Mouse (Mus musculus) bone marrow macrophage, adult 2 months (primary cell): ENCODE data around the gene C1qbp. TPM values are rescaled to one million over a fixed set of nuclear protein-coding genes. Genes with fewer than 3 reads are reported as not detected.

Experiments
- H3K27ac ChIP-seq: 2 replicates; pipeline ENCODE4 v1.5.1; 2012; ENCODE audit warnings: low read depth, low read length; ENCODE audit not compliant: insufficient read depth
- H3K4me1 ChIP-seq: 2 replicates; pipeline ENCODE4 v1.6.1; 2012; ENCODE audit warnings: low read length; ENCODE audit not compliant: control insufficient read depth, insufficient read depth
- H3K4me3 ChIP-seq: 2 replicates; pipeline ENCODE4 v1.5.1; 2012; ENCODE audit warnings: mild to moderate bottlenecking, low read length, moderate library complexity; ENCODE audit not compliant: insufficient read depth
- CTCF ChIP-seq: IDR thresholded peaks from 2 replicates; pipeline ENCODE4 v1.5.1; 2012; ENCODE audit warnings: low read depth, mild to moderate bottlenecking, low read length, moderate library complexity
- POLR2A ChIP-seq: IDR thresholded peaks from 2 replicates; pipeline ENCODE4 v1.6.1; 2012; ENCODE audit warnings: mild to moderate bottlenecking, low read depth, low read length, borderline replicate concordance
- polyA plus RNA-seq: library from polyadenylated mRNA; stranded (reverse); fragments of >200 nt; gene quantifications from 2 replicates; pipeline ENCODE4 v1.2.4, GENCODE M21; 2012; ENCODE audit not compliant: missing spikeins, insufficient read depth, insufficient read length

Gene C1qbp
- polyA plus RNA-seq, 1 experiment = 49.8 TPM

DNA sequence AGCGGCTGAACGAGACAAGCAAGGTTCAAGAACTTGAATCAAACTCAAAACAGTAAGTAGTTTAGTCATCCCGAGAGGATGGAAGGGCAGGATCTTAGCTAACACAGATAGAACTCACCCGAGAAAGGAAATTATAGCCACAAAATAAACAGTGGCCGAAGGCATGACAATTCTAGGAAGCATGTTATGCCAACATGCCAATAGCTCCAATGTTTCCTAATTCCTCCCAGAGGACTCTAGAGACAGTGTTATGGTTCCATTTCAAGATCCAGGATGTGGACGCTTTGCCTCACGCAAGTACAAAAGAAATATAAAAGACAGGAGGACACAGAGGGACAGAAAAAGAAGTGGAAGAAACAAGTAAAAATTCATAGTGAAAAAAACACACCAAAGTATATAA is 25.0 kb upstream of the C1qbp start:
- peaks cover 18% of the 10 kb centered on the region for H3K4me1 ChIP-seq
- peak overlapping the region; percentile 73 for H3K27ac ChIP-seq
- H3K4me3 ChIP-seq = no peak overlapping the region
- TF ChIP-seq POLR2A = no peak
- TF ChIP-seq CTCF = no peak

DNA sequence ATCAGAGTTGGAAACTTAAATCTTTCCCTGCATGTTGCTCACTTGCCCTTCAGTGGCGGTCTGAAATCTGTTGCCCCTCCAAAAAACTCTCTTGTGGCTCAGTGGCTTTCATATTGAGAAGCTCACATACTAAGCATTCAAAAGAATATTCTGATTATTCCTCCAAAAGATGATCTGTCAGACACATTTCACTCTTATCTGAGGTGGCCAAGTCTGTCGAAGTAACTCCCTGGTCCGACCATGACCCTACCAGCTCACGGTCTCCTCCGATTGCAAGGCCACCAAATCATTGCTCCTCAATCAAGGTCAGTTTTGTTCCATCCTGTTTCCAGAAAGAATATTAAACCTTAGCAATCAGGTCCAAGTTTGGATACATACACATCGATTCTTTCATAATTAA is 24.2 kb upstream of the C1qbp start:
- no peak for TF ChIP-seq POLR2A
- TF ChIP-seq CTCF = no peak
- Histone ChIP-seq H3K27ac (no peak overlapping the region), H3K4me3 (no peak overlapping the region), H3K4me1 (peaks cover 24% of the 10 kb centered on the region)

DNA sequence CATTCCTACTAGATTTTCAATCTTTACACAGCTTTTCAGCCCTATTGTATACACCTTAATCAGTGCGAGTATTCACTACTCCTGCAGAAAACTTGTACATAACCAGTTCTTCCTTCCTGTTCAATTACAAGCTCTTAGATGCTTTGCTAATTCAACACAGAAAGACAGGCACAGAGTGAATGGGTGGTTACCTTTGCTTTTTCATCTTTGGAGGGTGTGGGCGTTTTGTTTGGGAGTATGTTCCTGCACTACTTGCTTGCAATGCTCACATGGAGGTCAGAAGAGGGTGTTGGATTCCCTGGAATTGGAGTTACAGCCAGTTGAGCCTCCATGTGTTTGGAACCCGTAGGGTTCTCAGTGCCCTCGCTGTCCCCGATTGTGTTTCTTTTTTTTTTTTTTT is 22.2 kb upstream of the C1qbp start:
- Histone ChIP-seq H3K4me3 (no peak overlapping the region), H3K27ac (no peak overlapping the region), H3K4me1 (peaks cover 24% of the 10 kb centered on the region)
- TF ChIP-seq POLR2A (no peak), CTCF (no peak)

DNA sequence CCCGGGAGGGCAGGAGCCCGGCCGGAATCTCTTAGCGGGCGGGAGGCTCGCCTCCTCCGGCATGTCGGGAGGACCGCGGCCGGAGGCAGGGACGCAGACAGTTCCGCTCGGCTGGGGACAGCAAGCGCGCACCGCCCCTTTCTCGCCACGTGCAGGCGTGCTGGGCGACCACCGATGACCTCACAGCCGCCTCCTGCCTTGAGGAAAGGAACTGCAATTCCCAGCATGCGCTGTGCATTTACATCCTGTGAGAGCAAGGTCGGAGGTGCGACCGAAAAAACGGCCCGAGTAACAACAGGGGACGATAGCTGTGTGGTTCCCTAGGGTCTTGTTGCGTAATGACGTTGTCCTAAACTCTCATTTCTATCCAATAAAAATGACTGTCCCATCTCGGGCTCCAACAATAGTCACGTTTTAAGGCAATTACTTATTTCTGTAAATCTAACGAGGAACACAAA is 21.5 kb upstream of the C1qbp start, which contains the start of gene Dhx33:
Gene Dhx33, minus strand, starts transcription at position 122 of the 458 bp plus-strand sequence.
- TF ChIP-seq CTCF (no peak), POLR2A (no peak)
- H3K4me1 ChIP-seq = peaks cover 21% of the 10 kb centered on the region
- peak within 1 kb of the TSS; percentile 96 for H3K4me3 ChIP-seq
- H3K27ac ChIP-seq = peak within 1 kb of the TSS; percentile 65

DNA sequence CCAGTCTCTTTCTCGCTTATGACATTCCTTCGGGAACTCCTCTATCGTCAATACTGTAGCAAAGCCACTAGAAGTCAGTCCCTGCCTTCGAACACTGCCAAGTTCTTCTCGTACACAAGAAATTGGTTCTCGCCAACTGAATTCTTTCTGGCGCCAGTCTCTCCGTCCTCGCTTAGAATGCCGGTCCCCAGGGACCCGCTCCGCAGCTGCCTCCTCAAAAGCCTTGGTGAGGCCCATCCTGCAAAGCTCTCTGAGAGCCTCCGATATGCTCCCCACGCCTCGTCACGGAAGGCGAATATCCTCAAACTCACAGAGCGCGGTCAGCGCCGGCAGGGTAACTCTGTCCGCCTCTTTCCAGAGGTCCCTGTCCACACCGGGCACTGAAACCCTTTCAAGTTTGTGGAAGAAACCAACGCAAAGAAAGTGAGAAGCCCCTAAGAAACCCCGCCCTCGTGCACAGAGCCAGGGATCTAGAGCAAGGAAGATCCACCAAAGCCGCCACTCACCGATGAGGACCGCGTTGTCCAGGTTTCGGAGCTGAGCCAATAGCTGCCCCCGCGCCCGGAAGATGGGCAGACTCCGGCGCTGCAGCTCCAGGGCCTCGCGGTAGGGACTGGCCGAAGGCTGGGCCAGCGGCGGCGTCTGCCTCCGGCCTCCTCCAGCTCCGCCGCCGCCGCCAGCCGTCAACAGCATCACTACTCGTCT is 20.9 kb upstream of the C1qbp start:
- H3K27ac ChIP-seq = peak overlapping the region; percentile 65
- H3K4me3 ChIP-seq = peak overlapping the region; percentile 96
- TF ChIP-seq POLR2A (no peak), CTCF (no peak)
- H3K4me1 ChIP-seq = peaks cover 17% of the 10 kb centered on the region

DNA sequence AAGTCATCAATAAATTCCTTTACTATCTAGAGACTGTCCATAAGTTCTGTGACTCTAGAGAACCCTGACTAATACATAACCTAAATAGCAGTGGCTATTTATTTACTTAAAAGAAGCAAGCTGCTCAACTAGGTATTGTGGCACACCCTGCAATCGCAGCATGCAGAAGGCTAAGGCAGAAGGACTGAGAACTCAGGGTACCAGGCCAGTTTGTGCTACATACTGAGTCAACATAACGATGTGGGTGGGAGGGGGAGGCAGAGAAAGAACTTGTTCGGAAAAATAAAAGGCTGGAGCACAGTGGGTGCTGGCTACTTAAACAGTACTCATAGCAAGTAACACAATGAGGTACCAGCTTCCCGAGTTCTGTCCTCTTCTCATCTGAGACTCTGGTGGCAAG is 18.3 kb upstream of the C1qbp start:
- no peak for TF ChIP-seq CTCF
- TF ChIP-seq POLR2A = no peak
- peaks cover 8% of the 10 kb centered on the region for H3K4me1 ChIP-seq
- H3K4me3 ChIP-seq = no peak overlapping the region
- no peak overlapping the region for H3K27ac ChIP-seq

- peak overlapping the region; percentile 60; the same call in 1 of the 2 replicates for H3K27ac ChIP-seq
- peak overlapping the region; percentile 89 for H3K4me3 ChIP-seq
- peaks cover 26% of the 10 kb centered on the region for H3K4me1 ChIP-seq
- TF ChIP-seq CTCF = no peak
- TF ChIP-seq POLR2A = no peak
Measured at GRCm38 (mm10) chr11:70982030-70982429, 796 bp downstream of the C1qbp start.

- Histone ChIP-seq H3K4me3 (peak overlapping the region; percentile 89), H3K4me1 (peaks cover 26% of the 10 kb centered on the region), H3K27ac (no peak overlapping the region)
- TF ChIP-seq CTCF = no peak
- no peak for TF ChIP-seq POLR2A
Measured at GRCm38 (mm10) chr11:70980751-70981510, 1.9 kb downstream of the C1qbp start.

DNA sequence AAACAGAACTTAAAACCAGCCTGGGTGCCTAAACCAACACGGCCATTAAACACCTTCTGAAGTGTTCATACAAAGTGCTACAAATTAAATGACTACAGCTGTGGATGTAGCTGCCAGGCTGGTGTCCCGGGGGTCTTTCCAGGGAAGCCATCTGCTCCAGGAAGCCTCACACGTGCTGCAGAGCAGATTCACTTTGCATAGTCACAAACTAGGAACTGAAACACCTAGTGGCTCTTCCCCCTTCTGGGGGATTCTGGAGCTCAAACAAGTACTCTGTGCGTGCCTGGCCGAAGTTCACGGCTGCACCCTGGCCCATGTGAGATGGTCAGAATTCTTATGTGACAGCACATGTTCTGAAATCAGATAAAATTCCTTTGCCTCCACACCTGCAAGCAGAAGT is 2.6 kb downstream of the C1qbp start:
- H3K4me1 ChIP-seq = peaks cover 26% of the 10 kb centered on the region
- TF ChIP-seq POLR2A (no peak), CTCF (no peak)
- H3K27ac ChIP-seq = no peak overlapping the region
- H3K4me3 ChIP-seq = peak overlapping the region; percentile 89; the same call in 1 of the 2 replicates

- Histone ChIP-seq H3K4me3 (no peak overlapping the region), H3K27ac (no peak overlapping the region), H3K4me1 (peaks cover 26% of the 10 kb centered on the region)
- no peak for TF ChIP-seq CTCF
- TF ChIP-seq POLR2A = no peak
Measured at GRCm38 (mm10) chr11:70977293-70977692, 5.5 kb downstream of the C1qbp start.
